9 mouse cellular contexts compared by ENCODE assay signal in the genomic region with DNA sequence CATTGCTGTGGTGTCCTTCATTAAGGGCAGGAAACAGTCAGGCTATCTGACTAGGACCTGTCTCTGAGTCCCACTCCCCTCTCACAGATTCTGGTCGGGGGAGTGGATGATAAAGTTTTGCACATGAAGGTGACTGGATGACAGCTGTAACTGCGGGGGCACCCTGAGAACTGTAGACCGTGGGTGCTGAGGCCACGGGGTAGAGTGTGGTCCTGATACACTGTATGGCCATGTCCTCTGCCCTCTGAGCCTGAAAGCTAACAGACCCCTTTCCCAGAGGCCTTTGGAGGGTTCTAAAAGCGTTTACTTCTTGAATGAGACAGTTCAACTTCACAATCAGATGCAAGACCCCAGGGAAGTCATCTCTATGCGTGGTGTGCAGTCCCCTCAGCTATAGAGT.
DNase-seq lines count a peak whose midpoint lies in the region; ATAC-seq and TF ChIP-seq lines count a peak whose summit lies in the region.
"Had no signal": no experiment of that assay in that cellular context is flagged by ENCODE, and none has a peak within 500 bp of the region (broad histone marks: within the 10 kb centered on the region; RNA-seq: fewer than 3 reads in every experiment).

No protein-coding gene starts in this region.

- H3K27me3 ChIP-seq in embryonic facial prominence, embryonic 12.5 days, result no peaks in the 10 kb centered on the region
- no peaks in the 10 kb centered on the region for H3K27me3 ChIP-seq in forebrain, embryonic 14.5 days (replicated peaks; ENCODE audit: control insufficient read depth, insufficient read depth, low read length)
- H3K27me3 ChIP-seq in hindbrain, postnatal 0 days (ENCODE audit: insufficient read depth, low read length), result no peaks in the 10 kb centered on the region
- H3K27me3 ChIP-seq in midbrain, postnatal 0 days (ENCODE audit: insufficient read depth, low read length), result no peaks in the 10 kb centered on the region
- H3K27me3 ChIP-seq: stomach, embryonic 15.5 days had no signal

- H3K27ac ChIP-seq in embryonic facial prominence, embryonic 12.5 days, result no peak overlapping the region
- H3K27ac ChIP-seq in forebrain, embryonic 14.5 days (ENCODE audit: low read depth, low read length), result peak overlapping the region; percentile 72
- H3K27ac ChIP-seq in hindbrain, postnatal 0 days, result 0 out of 2 replicates have a peak overlapping the region, but pooled peaks have one; percentile 7
- no peak overlapping the region for H3K27ac ChIP-seq in midbrain, postnatal 0 days (ENCODE audit: low read depth, low read length)
- H3K27ac ChIP-seq: stomach, embryonic 15.5 days had no signal

- no peak overlapping the region for H3K4me3 ChIP-seq in embryonic facial prominence, embryonic 12.5 days
- H3K4me3 ChIP-seq in forebrain, embryonic 14.5 days (ENCODE audit: low read depth, low read length), result no peak overlapping the region
- no peak overlapping the region for H3K4me3 ChIP-seq in hindbrain, postnatal 0 days (ENCODE audit: low read length)
- no peak overlapping the region for H3K4me3 ChIP-seq in midbrain, postnatal 0 days (ENCODE audit: low read depth, low read length)
- H3K4me3 ChIP-seq: stomach, embryonic 15.5 days had no signal

- intact Hi-C loops in left cerebral cortex, postnatal 25 days (cut with DNase I), result loop anchor here (1.0 to 5.0 kb wide), 4 partner anchors 35 to 255 kb away; no protein-coding TSS in a partner anchor

- 70% methylated on average over 6 of the region's 6 CpGs for WGBS in embryonic facial prominence, embryonic 12.5 days
- WGBS in forebrain, embryonic 14.5 days, result 25% methylated on average over 6 of the region's 6 CpGs
- WGBS in hindbrain, postnatal 0 days, result 28% methylated on average over 6 of the region's 6 CpGs
- WGBS in midbrain, postnatal 0 days, result 25% methylated on average over 6 of the region's 6 CpGs

- peaks cover 10% of the 10 kb centered on the region; the same call in 1 of the 2 replicates for H3K4me1 ChIP-seq in embryonic facial prominence, embryonic 12.5 days
- peaks cover 24% of the 10 kb centered on the region for H3K4me1 ChIP-seq in forebrain, embryonic 14.5 days (ENCODE audit: control insufficient read depth, insufficient read depth, low read length)
- 0 out of 2 replicates have a peak, but pooled peaks cover 13% of the 10 kb centered on the region for H3K4me1 ChIP-seq in hindbrain, postnatal 0 days (ENCODE audit: insufficient read depth, low read length)
- peaks cover 19% of the 10 kb centered on the region for H3K4me1 ChIP-seq in midbrain, postnatal 0 days (ENCODE audit: insufficient read depth, low read length)
- H3K4me1 ChIP-seq: stomach, embryonic 15.5 days had no signal

- 0 out of 2 replicates have a peak, but pooled peaks have one; percentile 9 for ATAC-seq in embryonic facial prominence, embryonic 12.5 days (ENCODE audit: insufficient number of reproducible peaks, insufficient read depth, low FRiP score, low TSS enrichment)
- ATAC-seq in forebrain, embryonic 14.5 days, result peak; percentile 21
- ATAC-seq in hindbrain, postnatal 0 days, result peak; percentile 8; the same call in 1 of the 2 replicates
- ATAC-seq in midbrain, postnatal 0 days (ENCODE audit: low FRiP score), result no peak

- no peaks in the 10 kb centered on the region for H3K36me3 ChIP-seq in embryonic facial prominence, embryonic 12.5 days
- no peaks in the 10 kb centered on the region for H3K36me3 ChIP-seq in forebrain, embryonic 14.5 days (ENCODE audit: control insufficient read depth, insufficient read depth, low read length)
- no peaks in the 10 kb centered on the region for H3K36me3 ChIP-seq in hindbrain, postnatal 0 days (ENCODE audit: insufficient read depth, low read length)
- no peaks in the 10 kb centered on the region for H3K36me3 ChIP-seq in midbrain, postnatal 0 days (ENCODE audit: insufficient read depth, low read length)
- H3K36me3 ChIP-seq: stomach, embryonic 15.5 days had no signal

- no peak overlapping the region for H3K4me2 ChIP-seq in embryonic facial prominence, embryonic 12.5 days (replicated peaks)
- H3K4me2 ChIP-seq in forebrain, embryonic 14.5 days (ENCODE audit: low read length), result peak overlapping the region; percentile 31; the same call in 1 of the 2 replicates
- H3K4me2 ChIP-seq in hindbrain, postnatal 0 days (ENCODE audit: low read depth, low read length), result no peak overlapping the region
- H3K4me2 ChIP-seq in midbrain, postnatal 0 days (ENCODE audit: low read depth, low read length, poor library complexity, severe bottlenecking), result no peak overlapping the region
- H3K4me2 ChIP-seq: stomach, embryonic 15.5 days had no signal

- no peak for DNase-seq in forebrain, embryonic 14.5 days (ENCODE audit: low spot score)
- no peak for DNase-seq in hindbrain, postnatal 0 days (ENCODE audit: low spot score)
- DNase-seq in midbrain, postnatal 0 days (ENCODE audit: low spot score), result no peak
- no peak for DNase-seq in adrenal gland, postnatal 10 days
- DNase-seq in gastrocnemius, postnatal 4 days (ENCODE audit: low spot score in 2 of 2), result no peak
- DNase-seq in left cerebral cortex, postnatal 25 days (ENCODE audit: low spot score in 2 of 2), result no peak
- DNase-seq: thymus, postnatal 25 days had no signal

- H3K9ac ChIP-seq in embryonic facial prominence, embryonic 12.5 days, result no peak overlapping the region
- H3K9ac ChIP-seq in forebrain, embryonic 14.5 days (ENCODE audit: low read length), result no peak overlapping the region
- no peak overlapping the region for H3K9ac ChIP-seq in hindbrain, postnatal 0 days (replicated peaks; ENCODE audit: low read length)
- H3K9ac ChIP-seq in midbrain, postnatal 0 days (replicated peaks; ENCODE audit: low read length, poor library complexity, severe bottlenecking), result 0 out of 2 replicates have a peak overlapping the region, but pooled peaks have one; percentile 26
- H3K9ac ChIP-seq: stomach, embryonic 15.5 days had no signal

- H3K9me3 ChIP-seq in embryonic facial prominence, embryonic 12.5 days, result no peaks in the 10 kb centered on the region
- no peaks in the 10 kb centered on the region for H3K9me3 ChIP-seq in forebrain, embryonic 14.5 days (replicated peaks; ENCODE audit: control insufficient read depth, low read length)
- no peaks in the 10 kb centered on the region for H3K9me3 ChIP-seq in hindbrain, postnatal 0 days (ENCODE audit: low read length)
- H3K9me3 ChIP-seq in midbrain, postnatal 0 days (ENCODE audit: low read length), result no peaks in the 10 kb centered on the region
- H3K9me3 ChIP-seq: stomach, embryonic 15.5 days had no signal

- TF ChIP-seq CTCF in hindbrain, postnatal 0 days (IDR thresholded peaks at IDR 0.05; ENCODE audit: low read depth), result no peak
- no peak for TF ChIP-seq CTCF in midbrain, postnatal 0 days (IDR thresholded peaks at IDR 0.05)

Comparison
In these comparisons a context has a peak if more than half of its experiments do, and no peak if none do; other contexts are left out.
1. H3K27ac ChIP-seq: peak in forebrain, embryonic 14.5 days (single experiment) and hindbrain, postnatal 0 days (single experiment); none in embryonic facial prominence, embryonic 12.5 days (single experiment) and midbrain, postnatal 0 days (single experiment).